Mouse (Mus musculus) intestine, embryonic 14.5 days (tissue): ENCODE data around the gene Rnf207. TPM values are rescaled to one million over a fixed set of nuclear protein-coding genes. Genes with fewer than 3 reads are reported as not detected.

ENCODE experiments used
- ATAC-seq: fragments of 200-750 bp; cut with Nextera tagmentation; replicated peaks from 2 replicates; pipeline ENCODE4 v1.8.0; 2017; ENCODE audit warnings: low read depth, moderate number of reproducible peaks, moderate TSS enrichment, moderate library complexity; ENCODE audit not compliant: low FRiP score, low TSS enrichment
- DNase-seq: peaks from one replicate; pipeline ENCODE4 v3.0.0-alpha.2; 2018; ENCODE audit warnings: low spot score
- H3K27ac ChIP-seq: fragments of 300-500 bp; sonication (generic); 2 replicates; pipeline ENCODE4 v1.5.1; 2014; ENCODE audit warnings: low read depth, mild to moderate bottlenecking, control low read depth
- H3K27me3 ChIP-seq: fragments of 300-500 bp; sonication (generic); replicated peaks from 2 replicates; pipeline ENCODE4 v1.6.1; 2014; ENCODE audit warnings: low read length, control low read depth; ENCODE audit not compliant: control insufficient read depth, insufficient read depth
- H3K36me3 ChIP-seq: fragments of 300-500 bp; sonication (generic); 2 replicates; pipeline ENCODE4 v1.6.1; 2014; ENCODE audit warnings: low read length, control low read depth; ENCODE audit not compliant: control insufficient read depth, insufficient read depth
- H3K4me1 ChIP-seq: fragments of 300-500 bp; sonication (generic); replicated peaks from 2 replicates; pipeline ENCODE4 v1.6.1; 2014; ENCODE audit warnings: low read length, control low read depth, mixed read lengths; ENCODE audit not compliant: control insufficient read depth, insufficient read depth
- H3K4me2 ChIP-seq: fragments of 300-500 bp; sonication (generic); 2 replicates; pipeline ENCODE4 v1.6.1; 2014; ENCODE audit warnings: low read length
- H3K4me3 ChIP-seq: fragments of 300-500 bp; sonication (generic); 2 replicates; pipeline ENCODE4 v1.5.1; 2014; ENCODE audit warnings: low read depth, low read length, control low read depth, mixed read lengths
- H3K9ac ChIP-seq: fragments of 300-500 bp; sonication (generic); 2 replicates; pipeline ENCODE4 v1.6.1; 2014; ENCODE audit warnings: mild to moderate bottlenecking, low read length
- H3K9me3 ChIP-seq: fragments of 300-500 bp; sonication (generic); 2 replicates; pipeline ENCODE4 v1.6.1; 2016; ENCODE audit warnings: low read length, control low read depth; ENCODE audit not compliant: control insufficient read depth
- WGBS: fragments of 180-500 bp; shearing (Covaris S2); extraction: QIAGEN DNeasy Blood & Tissue Kit; methylation state at CpG from one replicate; pipeline ENCODE4 v1.1.7; 2014; 5-methylcytosine and 5-hydroxymethylcytosine counted together
- polyA plus RNA-seq: library from polyadenylated mRNA; unstranded; fragments of >200 nt; fragmentation: Nextera tagmentation; extraction: Ambion mirVana; gene quantifications from 2 replicates; pipeline ENCODE4 v1.2.1, GENCODE M21; 2014

Rnf207 gene
- polyA plus RNA-seq, 1 experiment from 2014 or later = 1.8 TPM

DNA sequence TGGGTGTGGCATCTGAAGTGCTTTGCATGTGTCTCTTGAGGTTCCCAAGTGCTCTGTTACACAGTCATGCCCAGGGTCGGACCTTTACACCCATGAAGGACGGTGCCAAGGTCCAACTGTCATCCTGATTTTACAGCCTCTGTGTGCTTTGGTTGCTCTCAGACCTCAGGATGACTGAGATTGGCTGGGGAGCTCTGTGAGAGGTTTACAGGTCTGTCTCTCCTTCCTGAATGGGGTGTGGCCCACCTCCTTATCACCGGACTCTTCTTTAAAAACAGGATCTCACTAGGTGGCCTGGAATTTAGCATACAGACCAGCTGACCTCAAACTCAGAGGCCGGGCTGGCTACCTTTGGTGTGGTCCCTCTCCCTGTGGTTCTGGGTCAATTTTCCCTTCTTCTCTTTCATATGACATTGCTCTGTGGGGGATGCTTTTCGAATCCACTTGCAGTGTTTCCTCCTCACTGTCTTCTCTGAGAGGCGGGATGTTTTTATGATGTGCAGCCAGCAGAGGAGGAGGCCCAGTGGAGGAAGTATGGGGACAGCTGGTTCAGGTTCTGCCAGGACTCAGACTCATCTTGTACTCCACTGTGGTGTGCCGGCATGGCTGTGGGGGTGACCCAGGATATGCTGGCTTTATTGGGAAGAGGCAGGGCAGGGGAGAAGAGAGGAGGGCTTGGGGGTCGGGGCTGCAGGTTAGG is 32.1 kb upstream of the Rnf207 start:
- H3K9ac ChIP-seq = no peak overlapping the region
- peaks cover 15% of the 10 kb centered on the region; the same call in 1 of the 2 replicates for H3K27me3 ChIP-seq
- H3K9me3 ChIP-seq = no peaks in the 10 kb centered on the region
- WGBS = 28% methylated on average over 8 of the region's 8 CpGs
- H3K36me3 ChIP-seq = no peaks in the 10 kb centered on the region
- H3K27ac ChIP-seq = no peak overlapping the region
- H3K4me2 ChIP-seq = no peak overlapping the region
- DNase-seq = no peak
- H3K4me1 ChIP-seq = peaks cover 14% of the 10 kb centered on the region
- no peak for ATAC-seq
- no peak overlapping the region for H3K4me3 ChIP-seq

DNA sequence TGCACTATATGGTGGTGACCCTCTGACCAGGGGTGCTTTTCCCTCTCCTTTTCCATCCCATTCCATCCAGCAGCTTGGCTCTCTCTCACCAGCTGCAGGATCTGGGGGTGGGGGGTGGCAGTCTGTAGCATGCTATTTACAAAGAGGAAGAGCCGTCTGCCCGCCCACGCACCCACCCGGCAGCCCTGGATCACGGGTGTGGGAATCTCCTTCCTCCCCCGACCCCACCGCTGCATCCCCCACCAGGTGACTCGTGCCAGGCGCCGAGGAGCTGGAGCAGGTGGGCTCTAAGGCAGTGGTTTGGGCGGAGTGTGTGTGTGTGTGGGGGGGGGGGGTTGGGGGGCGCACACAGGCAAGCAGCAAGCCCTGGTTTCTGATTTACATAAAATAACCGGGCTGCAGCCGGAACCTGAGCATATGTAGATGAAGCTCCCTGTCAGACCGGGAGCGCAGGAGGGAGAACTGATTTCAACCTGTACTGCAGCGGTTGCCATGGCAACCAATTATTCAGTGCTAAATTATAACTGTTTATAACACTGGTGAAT is 31.1 kb upstream of the Rnf207 start:
- ATAC-seq = 0 out of 2 replicates have a peak, but pooled peaks have one; percentile 15
- no peaks in the 10 kb centered on the region for H3K9me3 ChIP-seq
- H3K27ac ChIP-seq = no peak overlapping the region
- DNase-seq = no peak
- peaks cover 19% of the 10 kb centered on the region for H3K4me1 ChIP-seq
- H3K4me3 ChIP-seq = no peak overlapping the region
- WGBS = 4% methylated on average over 17 of the region's 17 CpGs
- H3K4me2 ChIP-seq = peak overlapping the region; percentile 15; the same call in 1 of the 2 replicates
- no peak overlapping the region for H3K9ac ChIP-seq
- no peaks in the 10 kb centered on the region for H3K36me3 ChIP-seq
- H3K27me3 ChIP-seq = peaks cover 15% of the 10 kb centered on the region; the same call in 1 of the 2 replicates

GRCm38 (mm10) chr4:152345120-152345889 is 26.5 kb upstream of the Rnf207 start:
- H3K9ac ChIP-seq = no peak overlapping the region
- H3K4me2 ChIP-seq = no peak overlapping the region
- H3K9me3 ChIP-seq = no peaks in the 10 kb centered on the region
- no peak for DNase-seq
- no peak overlapping the region for H3K27ac ChIP-seq
- H3K4me3 ChIP-seq = no peak overlapping the region
- peak; percentile 24 for ATAC-seq
- peaks cover 27% of the 10 kb centered on the region for H3K27me3 ChIP-seq
- peaks cover 20% of the 10 kb centered on the region for H3K4me1 ChIP-seq
- H3K36me3 ChIP-seq = no peaks in the 10 kb centered on the region
- 43% methylated on average over 7 of the region's 7 CpGs for WGBS

- Histone ChIP-seq H3K36me3 (no peaks in the 10 kb centered on the region), H3K27me3 (peaks cover 27% of the 10 kb centered on the region), H3K4me2 (no peak overlapping the region), H3K9ac (no peak overlapping the region), H3K4me1 (peaks cover 13% of the 10 kb centered on the region; the same call in 1 of the 2 replicates), H3K27ac (no peak overlapping the region), H3K9me3 (no peaks in the 10 kb centered on the region), H3K4me3 (no peak overlapping the region)
- ATAC-seq = no peak
- 48% methylated on average over 7 of the region's 7 CpGs for whole genome bisulfite sequencing
- no peak for DNase-seq
These were observed 25.9 kb upstream of the Rnf207 start for GRCm38 (mm10) chr4:152344651-152345050.

GRCm38 (mm10) chr4:152343296-152343695 is 24.5 kb upstream of the Rnf207 start:
- Histone ChIP-seq H3K4me2 (no peak overlapping the region), H3K36me3 (no peaks in the 10 kb centered on the region), H3K9ac (no peak overlapping the region), H3K27me3 (peaks cover 37% of the 10 kb centered on the region), H3K27ac (no peak overlapping the region), H3K9me3 (no peaks in the 10 kb centered on the region), H3K4me1 (peaks cover 15% of the 10 kb centered on the region; the same call in 1 of the 2 replicates), H3K4me3 (no peak overlapping the region)
- ATAC-seq = no peak
- WGBS = 16% methylated on average over 5 of the region's 5 CpGs
- DNase-seq = no peak

DNA sequence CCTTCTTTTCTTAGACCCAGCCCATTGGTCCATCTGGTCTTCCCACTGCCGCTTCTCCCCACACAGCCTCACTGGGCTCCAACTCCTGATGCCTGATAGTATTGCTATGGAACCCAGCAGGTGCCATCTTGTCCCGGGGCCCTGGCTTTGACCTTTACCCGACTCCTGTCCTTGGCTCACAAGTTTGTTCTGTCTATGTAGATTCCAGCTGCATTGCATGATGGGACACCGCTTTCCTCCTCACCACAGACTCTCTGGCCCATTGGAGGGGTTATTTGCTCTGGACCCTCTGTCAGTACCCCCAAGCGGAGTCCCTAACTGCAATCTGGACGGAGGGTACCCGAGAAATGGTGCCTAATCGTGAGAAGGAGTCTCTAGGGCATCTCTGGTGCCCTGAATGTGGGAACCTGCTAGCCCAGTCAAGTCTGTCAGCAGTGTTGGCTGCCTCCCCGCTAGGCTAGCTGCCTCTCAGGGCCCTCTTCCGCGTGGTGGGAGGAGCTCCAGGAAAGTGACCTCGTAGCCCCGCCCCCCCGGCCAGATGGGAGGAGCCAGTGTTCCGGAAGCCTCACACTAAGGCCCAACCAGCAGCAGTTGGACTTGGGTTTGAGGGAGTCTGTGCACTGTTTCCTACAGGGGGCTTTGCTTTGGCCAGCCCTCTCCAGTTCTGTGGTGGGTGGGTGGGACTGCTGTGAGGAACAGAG is 21.9 kb upstream of the Rnf207 start:
- 40% methylated on average over 15 of the region's 15 CpGs for WGBS
- DNase-seq (no peak), ATAC-seq (no peak)
- Histone ChIP-seq H3K4me1 (peaks cover 15% of the 10 kb centered on the region; the same call in 1 of the 2 replicates), H3K4me3 (no peak overlapping the region), H3K9ac (no peak overlapping the region), H3K9me3 (no peaks in the 10 kb centered on the region), H3K4me2 (no peak overlapping the region), H3K27ac (no peak overlapping the region), H3K36me3 (no peaks in the 10 kb centered on the region), H3K27me3 (peaks cover 56% of the 10 kb centered on the region)

GRCm38 (mm10) chr4:152339293-152339790 is 20.5 kb upstream of the Rnf207 start:
- peaks cover 10% of the 10 kb centered on the region; the same call in 1 of the 2 replicates for H3K4me1 ChIP-seq
- DNase-seq (no peak), ATAC-seq (no peak)
- H3K9ac ChIP-seq = peak overlapping the region; percentile 29; the same call in 1 of the 2 replicates
- H3K27me3 ChIP-seq = peaks cover 56% of the 10 kb centered on the region
- peaks cover 9% of the 10 kb centered on the region for H3K36me3 ChIP-seq
- peak overlapping the region; percentile 97 for H3K4me2 ChIP-seq
- 0 out of 2 replicates have a peak, but pooled peaks cover 2% of the 10 kb centered on the region for H3K9me3 ChIP-seq
- no peak overlapping the region for H3K27ac ChIP-seq
- 3% methylated on average over 25 of the region's 26 CpGs for WGBS
- peak overlapping the region; percentile 43 for H3K4me3 ChIP-seq
